In the genomic region with DNA sequence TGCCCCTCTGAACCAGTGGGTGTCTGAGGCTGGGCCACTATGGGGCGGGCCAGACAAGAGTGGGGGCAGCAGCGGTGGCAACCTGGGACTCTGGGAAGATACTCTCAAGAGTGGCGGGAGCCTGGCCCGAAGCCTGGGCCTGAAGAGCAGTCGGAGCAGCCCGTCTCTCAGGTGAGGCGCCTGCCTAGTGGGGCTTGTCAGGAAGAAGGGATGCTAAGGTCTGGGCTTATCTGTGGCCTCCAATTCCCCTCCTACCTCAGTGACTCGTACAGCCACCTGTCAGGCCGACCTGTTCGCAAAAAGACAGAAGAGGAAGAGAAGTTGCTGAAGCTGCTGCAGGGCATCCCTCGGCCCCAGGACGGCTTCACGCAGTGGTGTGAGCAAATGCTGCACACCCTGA, we compare ENCODE assay signal across 19 mouse cellular contexts. TPM values are rescaled to one million over a fixed set of nuclear protein-coding genes. Genes with fewer than 3 reads are reported as not detected.
DNase-seq lines count a peak whose midpoint lies in the region; ATAC-seq lines count a peak whose summit lies in the region.
"Had no signal": no experiment of that assay in that cellular context is flagged by ENCODE, and none has a peak within 500 bp of the region (broad histone marks: within the 10 kb centered on the region; RNA-seq: fewer than 3 reads in every experiment).

No protein-coding gene starts in this region.

- H3K4me1 ChIP-seq in hindbrain, embryonic 10.5 days (replicated peaks): peaks cover 48% of the 10 kb centered on the region
- peaks cover 2% of the 10 kb centered on the region; the same call in 1 of the 2 replicates for H3K4me1 ChIP-seq in hindbrain, embryonic 14.5 days (replicated peaks; ENCODE audit: control insufficient read depth, insufficient read depth, low read length)
- H3K4me1 ChIP-seq in embryonic facial prominence, embryonic 15.5 days: peaks cover 35% of the 10 kb centered on the region
- H3K4me1 ChIP-seq in midbrain, embryonic 14.5 days (ENCODE audit: control insufficient read depth, insufficient read depth, low read length): peaks cover 4% of the 10 kb centered on the region; the same call in 1 of the 2 replicates

- no peaks in the 10 kb centered on the region for H3K27me3 ChIP-seq in hindbrain, embryonic 10.5 days (ENCODE audit: insufficient read depth, poor library complexity, severe bottlenecking)
- no peaks in the 10 kb centered on the region for H3K27me3 ChIP-seq in hindbrain, embryonic 14.5 days (ENCODE audit: control insufficient read depth, insufficient read depth, low read length)
- no peaks in the 10 kb centered on the region for H3K27me3 ChIP-seq in embryonic facial prominence, embryonic 15.5 days
- no peaks in the 10 kb centered on the region for H3K27me3 ChIP-seq in midbrain, embryonic 14.5 days (ENCODE audit: control insufficient read depth, insufficient read depth, low read length)
- H3K27me3 ChIP-seq: heart, embryonic 13.5 days had no signal

- no peaks in the 10 kb centered on the region for H3K9me3 ChIP-seq in hindbrain, embryonic 10.5 days
- no peaks in the 10 kb centered on the region for H3K9me3 ChIP-seq in hindbrain, embryonic 14.5 days (ENCODE audit: control insufficient read depth, low read length)
- H3K9me3 ChIP-seq in embryonic facial prominence, embryonic 15.5 days (replicated peaks): no peaks in the 10 kb centered on the region
- H3K9me3 ChIP-seq in midbrain, embryonic 14.5 days (ENCODE audit: control insufficient read depth, low read length): no peaks in the 10 kb centered on the region
- H3K9me3 ChIP-seq: heart, embryonic 13.5 days had no signal

- peak overlapping the region; percentile 56; the same call in 1 of the 2 replicates for H3K27ac ChIP-seq in hindbrain, embryonic 10.5 days
- H3K27ac ChIP-seq in hindbrain, embryonic 14.5 days: no peak overlapping the region
- H3K27ac ChIP-seq in embryonic facial prominence, embryonic 15.5 days (replicated peaks): peak overlapping the region; percentile 17; the same call in 1 of the 2 replicates
- H3K27ac ChIP-seq in midbrain, embryonic 14.5 days (replicated peaks; ENCODE audit: low read depth, low read length): peak overlapping the region; percentile 63; the same call in 1 of the 2 replicates
- H3K27ac ChIP-seq: heart, embryonic 13.5 days; macrophage had no signal

- H3K9ac ChIP-seq in hindbrain, embryonic 14.5 days: no peak overlapping the region
- no peak overlapping the region for H3K9ac ChIP-seq in embryonic facial prominence, embryonic 15.5 days
- H3K9ac ChIP-seq in midbrain, embryonic 14.5 days (replicated peaks; ENCODE audit: low read length): no peak overlapping the region
- H3K9ac ChIP-seq: heart, embryonic 13.5 days; lung, embryonic 14.5 days had no signal

- DNase-seq in cerebellum, postnatal 25 days: peak; percentile 42 to 44
- DNase-seq in cerebellum, postnatal 4 days (ENCODE audit: low spot score in 2 of 2): no peak
- DNase-seq in hindbrain, embryonic 10.5 days (ENCODE audit: low spot score): no peak
- no peak for DNase-seq in hindbrain, embryonic 14.5 days (ENCODE audit: low spot score)
- DNase-seq in midbrain, embryonic 14.5 days: no peak
- DNase-seq in left cerebral cortex, adult 9 months (ENCODE audit: low spot score in 2 of 2): no peak
- no peak for DNase-seq in kidney, postnatal 4 days
- DNase-seq: kidney, postnatal 14 days; lung, embryonic 14.5 days; right cerebral cortex, postnatal 25 days; thymus, postnatal 25 days had no signal

- peaks cover 99% of the 10 kb centered on the region for H3K36me3 ChIP-seq in hindbrain, embryonic 10.5 days
- H3K36me3 ChIP-seq in hindbrain, embryonic 14.5 days (replicated peaks; ENCODE audit: control insufficient read depth, insufficient read depth): peaks cover 99% of the 10 kb centered on the region
- H3K36me3 ChIP-seq in embryonic facial prominence, embryonic 15.5 days: peaks cover 97% of the 10 kb centered on the region
- H3K36me3 ChIP-seq in midbrain, embryonic 14.5 days (ENCODE audit: control insufficient read depth, insufficient read depth, low read length): peaks cover 99% of the 10 kb centered on the region

- WGBS in hindbrain, embryonic 10.5 days: 90% methylated on average over 13 of the region's 13 CpGs
- 87% methylated on average over 13 of the region's 13 CpGs for WGBS in hindbrain, embryonic 14.5 days
- 86% methylated on average over 13 of the region's 13 CpGs for WGBS in embryonic facial prominence, embryonic 15.5 days
- WGBS in midbrain, embryonic 14.5 days: 85% methylated on average over 13 of the region's 13 CpGs

- no peak overlapping the region for H3K4me2 ChIP-seq in hindbrain, embryonic 14.5 days (replicated peaks)
- no peak overlapping the region for H3K4me2 ChIP-seq in embryonic facial prominence, embryonic 15.5 days (replicated peaks)
- no peak overlapping the region for H3K4me2 ChIP-seq in midbrain, embryonic 14.5 days (ENCODE audit: low read length)
- H3K4me2 ChIP-seq: heart, embryonic 13.5 days; lung, embryonic 14.5 days had no signal

- no peak overlapping the region for H3K4me3 ChIP-seq in hindbrain, embryonic 10.5 days
- no peak overlapping the region for H3K4me3 ChIP-seq in hindbrain, embryonic 14.5 days (replicated peaks; ENCODE audit: low read length)
- no peak overlapping the region for H3K4me3 ChIP-seq in embryonic facial prominence, embryonic 15.5 days (replicated peaks)
- H3K4me3 ChIP-seq in midbrain, embryonic 14.5 days (replicated peaks; ENCODE audit: low read depth, low read length): no peak overlapping the region
- H3K4me3 ChIP-seq: heart, embryonic 13.5 days had no signal

- ATAC-seq in hindbrain, embryonic 14.5 days (ENCODE audit: low FRiP score): no peak
- ATAC-seq in embryonic facial prominence, embryonic 15.5 days (ENCODE audit: insufficient number of reproducible peaks, low FRiP score, low TSS enrichment, low read depth): no peak
- no peak for ATAC-seq in midbrain, embryonic 14.5 days (ENCODE audit: low FRiP score, low TSS enrichment)
- ATAC-seq: CD4-positive, CD25-positive, alpha-beta regulatory T cell, adult 4 months had no signal

RNA-seq across cellular contexts. Expression of gene Gigyf1, which starts 6.3 kb away (rescaled TPM):
- polyA plus RNA-seq in hindbrain, embryonic 10.5 days (2016; fragmentation: Nextera tagmentation; extraction: Ambion mirVana): 14.7 and 14.9 TPM in 2 replicates
- 14.2 and 16.0 TPM in 2 replicates for polyA plus RNA-seq in hindbrain, embryonic 14.5 days (2014; fragmentation: Nextera tagmentation; extraction: Ambion mirVana)
- polyA plus RNA-seq in embryonic facial prominence, embryonic 15.5 days (2015; fragmentation: Nextera tagmentation; extraction: Ambion mirVana): 12.7 and 15.5 TPM in 2 replicates
- polyA plus RNA-seq in midbrain, embryonic 14.5 days (2014; fragmentation: Nextera tagmentation; extraction: Ambion mirVana): 17.0 and 23.5 TPM in 2 replicates

RNA-seq across cellular contexts. Expression of gene Epo, which starts 8.4 kb away (rescaled TPM):
- polyA plus RNA-seq in hindbrain, embryonic 10.5 days (2016; fragmentation: Nextera tagmentation; extraction: Ambion mirVana): 1.3 and 4.5 TPM in 2 replicates
- not detected in 2 replicates for polyA plus RNA-seq in hindbrain, embryonic 14.5 days (2014; fragmentation: Nextera tagmentation; extraction: Ambion mirVana)
- not detected in 2 replicates for polyA plus RNA-seq in embryonic facial prominence, embryonic 15.5 days (2015; fragmentation: Nextera tagmentation; extraction: Ambion mirVana)
- not detected in 2 replicates for polyA plus RNA-seq in midbrain, embryonic 14.5 days (2014; fragmentation: Nextera tagmentation; extraction: Ambion mirVana)
- polyA plus RNA-seq: CD4-positive, CD25-positive, alpha-beta regulatory T cell, adult 4 months; gonadal fat pad, adult 2 months; heart, embryonic 13.5 days; liver, adult 2 months; macrophage; neural tube, embryonic 14.5 days; testis, adult 2 months had no signal

RNA-seq across cellular contexts. Expression of gene Gnb2, which starts 8.6 kb away (rescaled TPM):
- 387 and 460 TPM in 2 replicates for polyA plus RNA-seq in hindbrain, embryonic 10.5 days (2016; fragmentation: Nextera tagmentation; extraction: Ambion mirVana)
- polyA plus RNA-seq in hindbrain, embryonic 14.5 days (2014; fragmentation: Nextera tagmentation; extraction: Ambion mirVana): 593 and 621 TPM in 2 replicates
- polyA plus RNA-seq in embryonic facial prominence, embryonic 15.5 days (2015; fragmentation: Nextera tagmentation; extraction: Ambion mirVana): 442 and 451 TPM in 2 replicates
- polyA plus RNA-seq in midbrain, embryonic 14.5 days (2014; fragmentation: Nextera tagmentation; extraction: Ambion mirVana): 633 and 757 TPM in 2 replicates

RNA-seq across cellular contexts. Expression of gene Pop7, which starts 22.4 kb away (rescaled TPM):
- 56.1 and 70.9 TPM in 2 replicates for polyA plus RNA-seq in hindbrain, embryonic 10.5 days (2016; fragmentation: Nextera tagmentation; extraction: Ambion mirVana)
- 78.4 and 87.3 TPM in 2 replicates for polyA plus RNA-seq in hindbrain, embryonic 14.5 days (2014; fragmentation: Nextera tagmentation; extraction: Ambion mirVana)
- polyA plus RNA-seq in embryonic facial prominence, embryonic 15.5 days (2015; fragmentation: Nextera tagmentation; extraction: Ambion mirVana): 45.1 and 45.9 TPM in 2 replicates
- 83.7 and 103 TPM in 2 replicates for polyA plus RNA-seq in midbrain, embryonic 14.5 days (2014; fragmentation: Nextera tagmentation; extraction: Ambion mirVana)

RNA-seq across cellular contexts. Expression of gene Actl6b, which starts 28.6 kb away (rescaled TPM):
- polyA plus RNA-seq in hindbrain, embryonic 10.5 days (2016; fragmentation: Nextera tagmentation; extraction: Ambion mirVana): 10.3 and 47.6 TPM in 2 replicates
- polyA plus RNA-seq in hindbrain, embryonic 14.5 days (2014; fragmentation: Nextera tagmentation; extraction: Ambion mirVana): 195 and 204 TPM in 2 replicates
- 1.4 and 2.8 TPM in 2 replicates for polyA plus RNA-seq in embryonic facial prominence, embryonic 15.5 days (2015; fragmentation: Nextera tagmentation; extraction: Ambion mirVana)
- polyA plus RNA-seq in midbrain, embryonic 14.5 days (2014; fragmentation: Nextera tagmentation; extraction: Ambion mirVana): 234 and 291 TPM in 2 replicates
- polyA plus RNA-seq: CD4-positive, CD25-positive, alpha-beta regulatory T cell, adult 4 months; liver, adult 2 months; lung, embryonic 14.5 days; macrophage had no signal

Comparison
In these comparisons a context has a peak if more than half of its experiments do, and no peak if none do; other contexts are left out.
1. DNase-seq: peak in cerebellum, postnatal 25 days (2 of 2); none in cerebellum, postnatal 4 days (0 of 2), hindbrain, embryonic 10.5 days (single experiment), hindbrain, embryonic 14.5 days (single experiment), midbrain, embryonic 14.5 days (single experiment), left cerebral cortex, adult 9 months (0 of 2) and kidney, postnatal 4 days (0 of 2).